Mouse (Mus musculus): ENCODE measurements around the gene Fads1. TPM values are rescaled to one million over a fixed set of nuclear protein-coding genes. Genes with fewer than 3 reads are reported as not detected.

Fads1 gene
- total RNA-seq, 2 experiments from 2014 or later, result 51.1 to 70.8 TPM

DNA sequence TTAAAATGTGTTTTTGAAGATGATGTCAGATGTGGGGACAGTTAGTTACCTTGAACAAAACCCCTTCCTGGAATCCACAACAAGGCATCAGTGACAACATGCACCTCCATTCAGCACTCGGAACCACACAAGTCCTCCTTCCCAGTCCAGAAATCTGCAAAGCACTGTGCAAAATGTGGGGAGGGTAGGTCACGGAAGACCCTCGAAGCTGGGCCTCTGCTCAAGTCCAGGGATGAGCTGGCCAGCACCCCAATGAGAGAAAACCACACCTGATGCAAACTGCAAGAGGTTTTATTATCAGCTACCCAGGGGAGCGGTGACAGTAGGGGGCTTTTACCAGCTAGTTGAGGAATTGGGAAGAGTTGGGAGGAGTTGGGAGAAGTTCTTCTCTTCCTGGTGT lies 7.7 kb upstream of the Fads1 start:
- ATAC-seq (replicated peaks; ENCODE audit: low FRiP score, poor library complexity, severe bottlenecking), result no peak

- no peak for ATAC-seq (replicated peaks; ENCODE audit: low FRiP score, poor library complexity, severe bottlenecking)
These were observed 6.2 kb upstream of the Fads1 start for GRCm38 (mm10) chr19:10176477-10176876.

- no peak for ATAC-seq (replicated peaks; ENCODE audit: low FRiP score, poor library complexity, severe bottlenecking)
These were observed 5.7 kb upstream of the Fads1 start for GRCm38 (mm10) chr19:10176941-10177372.

GRCm38 (mm10) chr19:10181225-10181624 lies 1.5 kb upstream of the Fads1 start:
- no peak for ATAC-seq (replicated peaks; ENCODE audit: low FRiP score, poor library complexity, severe bottlenecking)

GRCm38 (mm10) chr19:10182142-10182541 lies 546 bp upstream of the Fads1 start:
- ATAC-seq (replicated peaks; ENCODE audit: low FRiP score, poor library complexity, severe bottlenecking), result peak; percentile 74

DNA sequence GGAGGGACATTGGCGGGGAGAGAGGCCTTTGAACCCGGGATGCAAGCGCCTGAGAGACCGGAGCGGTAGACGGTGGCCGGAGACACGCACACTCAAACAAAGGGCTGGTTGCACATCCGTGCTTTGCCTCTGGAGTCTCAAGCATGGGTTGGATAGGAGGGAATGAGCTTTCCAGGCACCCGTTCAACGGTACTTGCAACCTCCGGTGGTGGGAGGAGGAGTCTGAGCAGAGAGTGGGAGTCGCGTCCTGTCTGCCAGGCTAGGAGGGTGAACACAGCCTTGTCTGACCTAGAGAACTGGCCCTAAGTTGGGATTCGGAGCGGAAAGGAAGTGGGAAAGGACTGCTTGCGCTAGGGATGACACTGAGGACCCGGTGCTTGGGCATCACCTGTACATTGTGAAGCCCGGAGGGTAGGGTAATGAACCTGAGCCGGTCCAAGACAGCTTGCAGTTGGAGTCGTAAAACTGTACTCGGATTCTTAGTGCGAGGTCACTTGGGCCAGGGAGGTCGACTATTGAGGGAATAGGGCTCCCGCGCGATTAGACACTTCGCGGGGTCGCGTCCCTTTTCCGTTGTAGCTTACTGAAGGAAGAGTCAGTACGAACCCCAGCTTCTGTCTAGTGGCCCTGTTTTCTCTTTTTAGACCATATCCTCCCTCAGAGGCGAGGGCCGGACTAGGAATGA lies 753 bp downstream of the Fads1 start:
- peak; percentile 66 for ATAC-seq (replicated peaks; ENCODE audit: low FRiP score, poor library complexity, severe bottlenecking)

DNA sequence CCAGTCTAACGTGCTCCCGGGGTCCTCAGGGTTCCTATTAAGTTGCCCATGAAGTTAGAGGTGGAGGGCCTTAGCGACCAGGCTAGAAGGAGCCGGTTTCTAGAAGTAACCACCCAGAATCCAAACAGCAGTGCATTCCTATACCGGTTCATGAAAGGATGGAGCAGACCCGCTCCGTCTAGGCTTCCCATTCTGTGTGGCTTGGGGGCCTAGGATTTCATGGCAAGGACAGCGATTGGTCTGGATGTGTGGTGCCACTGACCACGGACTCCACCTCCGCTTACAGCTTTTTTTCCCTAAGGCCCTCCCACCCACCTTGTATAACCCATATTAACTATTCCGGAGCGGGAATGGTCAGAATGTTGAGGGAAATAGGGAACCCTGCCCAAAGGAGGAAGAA lies 1.4 kb downstream of the Fads1 start:
- ATAC-seq (replicated peaks; ENCODE audit: low FRiP score, poor library complexity, severe bottlenecking), result no peak

DNA sequence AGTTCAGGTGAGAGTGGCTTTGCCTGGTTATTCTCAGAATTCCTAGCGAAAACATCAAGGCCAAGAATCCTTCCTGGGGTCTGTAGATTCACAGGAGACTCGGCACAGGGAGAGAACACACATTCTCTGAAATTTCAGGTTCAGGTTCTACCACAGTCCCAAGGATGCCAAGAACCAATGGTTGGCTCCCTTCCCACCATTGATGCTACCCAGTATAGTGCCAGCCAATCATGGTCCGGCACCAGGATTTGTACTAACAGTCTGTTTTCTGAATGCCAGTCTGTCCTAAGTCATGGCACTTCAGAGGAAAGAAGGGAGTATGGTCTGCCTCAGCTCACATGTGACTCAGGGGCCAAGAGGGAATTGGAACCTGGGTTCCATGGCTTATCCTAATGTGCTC lies 3.2 kb downstream of the Fads1 start:
- no peak for ATAC-seq (replicated peaks; ENCODE audit: low FRiP score, poor library complexity, severe bottlenecking)

DNA sequence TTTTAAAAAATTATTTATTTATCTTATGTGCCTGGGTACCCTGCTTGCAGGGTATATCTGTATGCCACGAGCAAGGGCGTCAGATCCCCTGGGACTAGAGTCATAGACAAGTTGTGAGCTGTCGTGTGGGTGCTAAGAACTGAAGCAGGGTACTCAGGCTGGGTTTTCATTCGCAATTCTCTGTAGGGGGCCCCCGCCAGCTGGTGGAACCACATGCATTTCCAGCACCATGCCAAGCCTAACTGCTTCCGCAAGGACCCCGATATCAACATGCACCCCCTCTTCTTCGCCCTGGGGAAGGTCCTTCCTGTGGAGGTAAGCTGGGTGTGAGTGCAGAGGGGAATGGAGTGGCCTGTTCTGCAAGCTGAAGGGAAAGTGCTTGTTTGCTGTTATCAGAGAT lies 3.9 kb downstream of the Fads1 start:
- ATAC-seq (replicated peaks; ENCODE audit: low FRiP score, poor library complexity, severe bottlenecking), result no peak

DNA sequence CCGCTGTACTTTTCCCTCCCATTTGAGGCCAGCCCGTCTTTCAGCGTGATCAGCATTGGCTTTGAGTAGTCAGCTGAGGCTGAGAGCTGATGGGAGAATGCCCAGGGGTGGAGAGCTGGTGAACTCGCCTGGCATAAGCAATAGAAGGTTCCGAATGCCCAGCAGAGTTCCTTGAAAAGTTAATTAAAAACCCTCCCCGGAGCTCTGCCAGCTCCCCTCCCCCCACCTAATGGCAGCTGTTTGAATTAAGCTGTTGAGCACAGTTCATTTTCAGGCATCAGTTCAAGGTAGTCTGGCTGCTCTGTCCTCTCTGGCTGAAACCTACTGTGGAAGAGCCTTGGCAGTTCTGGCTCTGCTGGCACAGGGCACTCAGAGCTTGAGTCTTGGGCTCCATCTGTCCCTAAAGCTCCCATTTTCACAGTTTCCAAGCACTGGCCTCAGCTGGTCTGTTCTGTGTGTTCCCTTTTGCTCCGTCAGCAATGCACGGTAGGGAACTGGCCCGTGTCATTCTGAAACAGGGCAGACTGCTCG lies 5.7 kb downstream of the Fads1 start:
- ATAC-seq (replicated peaks; ENCODE audit: low FRiP score, poor library complexity, severe bottlenecking), result no peak

GRCm38 (mm10) chr19:10189022-10189421 lies 6.3 kb downstream of the Fads1 start:
- ATAC-seq (replicated peaks; ENCODE audit: low FRiP score, poor library complexity, severe bottlenecking), result no peak

GRCm38 (mm10) chr19:10189940-10190339 lies 7.3 kb downstream of the Fads1 start:
- ATAC-seq (replicated peaks; ENCODE audit: low FRiP score, poor library complexity, severe bottlenecking), result no peak

DNA sequence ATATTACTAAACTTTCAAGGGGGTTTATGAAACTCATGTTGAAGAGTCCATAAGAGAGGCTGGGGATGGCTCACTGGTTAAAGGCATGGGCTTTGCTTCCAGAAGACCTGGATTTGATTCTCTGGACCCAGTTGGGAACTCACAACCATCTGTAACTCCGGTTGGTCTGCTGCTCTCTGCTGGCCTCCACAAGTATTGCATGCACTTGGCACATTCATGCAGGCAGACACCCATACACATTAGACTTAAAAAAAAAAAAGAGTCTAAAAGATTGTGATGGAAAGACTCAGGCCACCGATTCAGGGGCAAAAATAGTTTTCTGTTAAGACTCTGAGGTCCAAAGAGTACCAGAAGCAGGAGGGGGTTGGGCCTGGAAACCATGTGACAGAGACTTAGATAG lies 8.1 kb downstream of the Fads1 start:
- ATAC-seq (replicated peaks; ENCODE audit: low FRiP score, poor library complexity, severe bottlenecking), result peak; percentile 71

GRCm38 (mm10) chr19:10191326-10191725 lies 8.6 kb downstream of the Fads1 start:
- no peak for ATAC-seq (replicated peaks; ENCODE audit: low FRiP score, poor library complexity, severe bottlenecking)

DNA sequence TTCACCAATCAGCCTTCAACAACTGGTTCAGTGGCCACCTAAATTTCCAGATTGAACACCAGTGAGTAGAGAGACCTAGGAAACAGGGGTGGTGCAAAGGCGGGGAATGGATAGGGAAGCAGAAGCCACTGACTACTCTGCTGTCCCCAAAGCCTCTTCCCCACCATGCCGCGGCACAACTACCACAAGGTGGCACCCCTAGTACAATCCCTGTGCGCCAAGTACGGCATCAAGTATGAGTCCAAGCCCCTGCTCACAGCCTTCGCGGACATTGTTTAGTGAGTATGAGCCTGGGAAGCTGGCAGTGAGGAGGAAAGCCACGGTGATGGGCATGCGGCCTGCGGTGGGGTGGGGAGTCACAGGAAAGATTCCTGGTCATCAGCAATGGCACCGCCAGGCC lies 11.6 kb downstream of the Fads1 start:
- no peak for ATAC-seq (replicated peaks; ENCODE audit: low FRiP score, poor library complexity, severe bottlenecking)

DNA sequence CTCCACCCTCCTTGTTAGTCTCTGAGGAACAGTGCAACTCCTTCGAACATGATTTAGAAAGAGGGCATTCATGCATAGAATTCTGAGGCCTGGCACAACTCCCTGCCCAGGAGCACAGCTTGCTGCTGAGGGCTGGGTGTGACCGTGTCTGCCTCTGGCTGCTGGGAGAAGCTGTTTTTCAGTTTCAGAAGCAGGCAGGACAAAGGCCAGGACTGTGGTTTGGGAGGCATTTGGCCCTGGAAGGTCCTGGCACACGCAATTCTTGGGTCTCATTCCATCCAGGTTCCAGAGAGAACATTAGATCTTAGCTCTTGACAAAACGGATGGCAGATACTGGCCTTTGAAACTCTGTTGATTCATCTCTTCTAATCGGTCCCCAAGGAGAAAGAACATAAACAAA lies 12.6 kb downstream of the Fads1 start:
- ATAC-seq (replicated peaks; ENCODE audit: low FRiP score, poor library complexity, severe bottlenecking), result no peak

GRCm38 (mm10) chr19:10197130-10197529 lies 14.4 kb downstream of the Fads1 start:
- ATAC-seq (replicated peaks; ENCODE audit: low FRiP score, poor library complexity, severe bottlenecking), result no peak

- no peak for ATAC-seq (replicated peaks; ENCODE audit: low FRiP score, poor library complexity, severe bottlenecking)
These were observed 15.6 kb downstream of the Fads1 start for GRCm38 (mm10) chr19:10198286-10198685.

DNA sequence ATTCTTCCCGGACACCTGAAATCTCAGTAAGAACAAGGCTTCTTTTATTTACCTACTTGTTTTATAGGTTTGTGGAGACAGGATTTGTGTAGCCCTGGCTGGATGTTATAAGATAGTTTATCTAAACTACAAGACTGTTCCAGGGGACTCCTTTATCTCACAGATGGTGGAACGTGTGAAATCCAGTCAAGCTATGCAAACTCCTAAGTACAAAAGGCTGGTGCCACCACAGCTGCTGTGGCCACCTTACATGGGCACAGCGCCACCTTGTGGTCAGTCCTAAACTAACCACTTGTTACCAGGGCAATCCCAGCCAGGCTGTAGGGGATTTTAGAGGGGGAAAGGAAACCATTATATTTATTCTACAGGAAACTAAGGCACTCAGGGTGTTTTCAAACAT lies 16.0 kb downstream of the Fads1 start:
- peak; percentile 42; the same call in 1 of the 2 replicates for ATAC-seq (replicated peaks; ENCODE audit: low FRiP score, poor library complexity, severe bottlenecking)

- peak; percentile 78 for ATAC-seq (replicated peaks; ENCODE audit: low FRiP score, poor library complexity, severe bottlenecking)
These were observed 20.6 kb downstream of the Fads1 start for GRCm38 (mm10) chr19:10203146-10203847.
